ENCODE assay signal across 24 mouse cellular contexts in the genomic region with DNA sequence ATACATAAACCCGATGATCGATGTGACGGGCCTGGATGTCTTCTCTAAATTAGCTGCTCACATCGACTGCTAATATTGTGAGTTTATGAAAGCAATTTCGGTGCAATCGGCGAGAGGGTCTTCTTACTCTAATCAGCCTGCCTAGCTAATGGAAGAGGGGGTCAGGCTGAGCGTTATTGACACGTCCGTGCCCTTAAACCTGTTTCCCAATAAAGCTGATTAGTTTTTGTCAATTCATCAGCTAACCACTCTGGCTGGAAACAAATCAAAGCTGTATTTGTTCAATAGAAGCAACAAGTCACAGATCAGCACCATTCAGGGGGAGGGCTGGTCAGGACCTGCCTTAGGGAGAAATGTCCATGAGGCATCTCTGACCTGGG. TPM values are rescaled to one million over a fixed set of nuclear protein-coding genes. Genes with fewer than 3 reads are reported as not detected.
A peak's percentile ranks its signal among the peaks of the same experiment; 100 is the strongest.
DNase-seq lines count a peak whose midpoint lies in the region; ATAC-seq and TF ChIP-seq lines count a peak whose summit lies in the region.
"Had no signal": no experiment of that assay in that cellular context is flagged by ENCODE, and none has a peak within 500 bp of the region (broad histone marks: within the 10 kb centered on the region; RNA-seq: fewer than 3 reads in every experiment).

No protein-coding gene starts in this region.

- H3K4me2 ChIP-seq in heart, embryonic 12.5 days: peak overlapping the region; percentile 35; the same call in 1 of the 2 replicates
- peak overlapping the region; percentile 18 for H3K4me2 ChIP-seq in intestine, postnatal 0 days (replicated peaks; ENCODE audit: low read depth)
- H3K4me2 ChIP-seq in intestine, embryonic 16.5 days (ENCODE audit: low read depth, low read length): no peak overlapping the region
- H3K4me2 ChIP-seq in limb, embryonic 12.5 days: peak overlapping the region; percentile 31
- H3K4me2 ChIP-seq in stomach, embryonic 16.5 days (ENCODE audit: low read depth, low read length): peak overlapping the region; percentile 39; the same call in 1 of the 2 replicates
- H3K4me2 ChIP-seq: hindbrain, embryonic 14.5 days had no signal

- H3K4me3 ChIP-seq in heart, embryonic 12.5 days: no peak overlapping the region; the same call in 1 of the 2 replicates
- H3K4me3 ChIP-seq in intestine, postnatal 0 days (ENCODE audit: low read depth, low read length): 0 out of 2 replicates have a peak overlapping the region, but pooled peaks have one; percentile 16
- no peak overlapping the region for H3K4me3 ChIP-seq in intestine, embryonic 16.5 days (ENCODE audit: low read length)
- H3K4me3 ChIP-seq in limb, embryonic 12.5 days (replicated peaks): no peak overlapping the region
- H3K4me3 ChIP-seq in stomach, embryonic 16.5 days (replicated peaks; ENCODE audit: low read length): peak overlapping the region; percentile 19
- H3K4me3 ChIP-seq: embryonic facial prominence, embryonic 10.5 days; gastrocnemius, adult 2 months; hindbrain, embryonic 10.5 days had no signal

- intact Hi-C loops in heart, postnatal 10 days (cut with DNase I): no loop called here

- H3K9ac ChIP-seq in heart, embryonic 12.5 days: no peak overlapping the region
- no peak overlapping the region for H3K9ac ChIP-seq in intestine, postnatal 0 days (ENCODE audit: low read depth, low read length)
- no peak overlapping the region for H3K9ac ChIP-seq in intestine, embryonic 16.5 days (ENCODE audit: low read depth, low read length)
- H3K9ac ChIP-seq in limb, embryonic 12.5 days (replicated peaks): no peak overlapping the region
- H3K9ac ChIP-seq in stomach, embryonic 16.5 days (ENCODE audit: low read length): no peak overlapping the region
- H3K9ac ChIP-seq: hindbrain, embryonic 14.5 days had no signal

- DNase-seq in heart, postnatal 10 days: no peak
- DNase-seq in right cerebral cortex, postnatal 36 days (ENCODE audit: low spot score in 2 of 2): no peak
- DNase-seq: cerebellum, adult 11-12 months; cerebellum, adult 9-10 months; cerebellum, postnatal 25 days; gastrocnemius, postnatal 25 days had no signal

- no peaks in the 10 kb centered on the region for H3K36me3 ChIP-seq in heart, embryonic 12.5 days
- H3K36me3 ChIP-seq in intestine, postnatal 0 days (ENCODE audit: control insufficient read depth, insufficient read depth): no peaks in the 10 kb centered on the region
- H3K36me3 ChIP-seq in intestine, embryonic 16.5 days (ENCODE audit: control insufficient read depth, insufficient read depth, low read length): no peaks in the 10 kb centered on the region
- H3K36me3 ChIP-seq in limb, embryonic 12.5 days: no peaks in the 10 kb centered on the region
- H3K36me3 ChIP-seq in stomach, embryonic 16.5 days (ENCODE audit: control insufficient read depth, insufficient read depth, low read length): no peaks in the 10 kb centered on the region
- H3K36me3 ChIP-seq: embryonic facial prominence, embryonic 10.5 days; hindbrain, embryonic 10.5 days had no signal

- H3K27ac ChIP-seq in heart, embryonic 12.5 days (ENCODE audit: poor library complexity, severe bottlenecking): no peak overlapping the region
- no peak overlapping the region for H3K27ac ChIP-seq in intestine, postnatal 0 days (ENCODE audit: low read depth, low read length)
- no peak overlapping the region for H3K27ac ChIP-seq in intestine, embryonic 16.5 days (ENCODE audit: low read length)
- no peak overlapping the region for H3K27ac ChIP-seq in limb, embryonic 12.5 days
- no peak overlapping the region for H3K27ac ChIP-seq in stomach, embryonic 16.5 days (ENCODE audit: low read length)
- H3K27ac ChIP-seq: embryonic facial prominence, embryonic 10.5 days; gastrocnemius, adult 2 months; hindbrain, embryonic 10.5 days; hindbrain, embryonic 14.5 days had no signal

- peaks cover 95% of the 10 kb centered on the region for H3K27me3 ChIP-seq in heart, embryonic 12.5 days (replicated peaks)
- H3K27me3 ChIP-seq in intestine, postnatal 0 days (replicated peaks; ENCODE audit: control insufficient read depth, insufficient read depth, low read length): peaks cover 50% of the 10 kb centered on the region
- H3K27me3 ChIP-seq in intestine, embryonic 16.5 days (replicated peaks; ENCODE audit: control insufficient read depth, insufficient read depth, low read length): peaks cover 55% of the 10 kb centered on the region
- peaks cover 96% of the 10 kb centered on the region for H3K27me3 ChIP-seq in limb, embryonic 12.5 days
- peaks cover 70% of the 10 kb centered on the region for H3K27me3 ChIP-seq in stomach, embryonic 16.5 days (ENCODE audit: control insufficient read depth, insufficient read depth, low read length)
- H3K27me3 ChIP-seq: CH12.LX had no signal

- 5% methylated on average over 10 of the region's 10 CpGs for WGBS in heart, embryonic 12.5 days
- 21% methylated on average over 10 of the region's 10 CpGs for WGBS in intestine, postnatal 0 days
- 8% methylated on average over 10 of the region's 10 CpGs for WGBS in intestine, embryonic 16.5 days
- 4% methylated on average over 10 of the region's 10 CpGs for WGBS in limb, embryonic 12.5 days
- 6% methylated on average over 10 of the region's 10 CpGs for WGBS in stomach, embryonic 16.5 days

- no peaks in the 10 kb centered on the region for H3K9me3 ChIP-seq in heart, embryonic 12.5 days (replicated peaks)
- no peaks in the 10 kb centered on the region for H3K9me3 ChIP-seq in intestine, postnatal 0 days (ENCODE audit: control insufficient read depth)
- H3K9me3 ChIP-seq in intestine, embryonic 16.5 days (ENCODE audit: control insufficient read depth, low read length): no peaks in the 10 kb centered on the region; the same call in 1 of the 2 replicates
- H3K9me3 ChIP-seq in limb, embryonic 12.5 days: no peaks in the 10 kb centered on the region
- no peaks in the 10 kb centered on the region for H3K9me3 ChIP-seq in stomach, embryonic 16.5 days (replicated peaks; ENCODE audit: control insufficient read depth, low read length)
- H3K9me3 ChIP-seq: embryonic facial prominence, embryonic 10.5 days; hindbrain, embryonic 10.5 days had no signal

- no peak for TF ChIP-seq CTCF in intestine, postnatal 0 days (IDR thresholded peaks at IDR 0.05; ENCODE audit: low read depth)

- H3K4me1 ChIP-seq in heart, embryonic 12.5 days (replicated peaks): peaks cover 6% of the 10 kb centered on the region; the same call in 1 of the 2 replicates
- no peaks in the 10 kb centered on the region for H3K4me1 ChIP-seq in intestine, postnatal 0 days (replicated peaks; ENCODE audit: control insufficient read depth, insufficient read depth, low read length)
- H3K4me1 ChIP-seq in intestine, embryonic 16.5 days (ENCODE audit: control insufficient read depth, insufficient read depth, low read length): 0 out of 2 replicates have a peak, but pooled peaks cover 5% of the 10 kb centered on the region
- peaks cover 19% of the 10 kb centered on the region for H3K4me1 ChIP-seq in limb, embryonic 12.5 days (replicated peaks)
- H3K4me1 ChIP-seq in stomach, embryonic 16.5 days (ENCODE audit: control insufficient read depth, insufficient read depth, low read length): peaks cover 6% of the 10 kb centered on the region

- no peak for ATAC-seq in heart, embryonic 12.5 days (ENCODE audit: insufficient number of reproducible peaks, low FRiP score)
- no peak for ATAC-seq in intestine, postnatal 0 days
- no peak for ATAC-seq in intestine, embryonic 16.5 days
- ATAC-seq in limb, embryonic 12.5 days (ENCODE audit: insufficient number of reproducible peaks, insufficient read depth, low FRiP score, low TSS enrichment, low read depth): no peak
- ATAC-seq in stomach, embryonic 16.5 days (ENCODE audit: insufficient read depth, low FRiP score): no peak
- ATAC-seq: activated CD4-positive, CD25-positive, alpha-beta regulatory T cell, adult 4 months; forebrain, embryonic 14.5 days; Patski had no signal

RNA-seq across cellular contexts. Expression of a gene that starts 7.7 kb away (rescaled TPM):
- 0.08 TPM in 1 of 2 replicates, not detected in the other for polyA plus RNA-seq in heart, embryonic 12.5 days (2016; fragmentation: Nextera tagmentation; extraction: Ambion mirVana)
- total RNA-seq in heart, postnatal 10 days (2021): not detected
- 0.65 and 0.78 TPM in 2 replicates for polyA plus RNA-seq in intestine, postnatal 0 days (2015; fragmentation: Nextera tagmentation; extraction: Ambion mirVana)
- 0.22 and 0.81 TPM in 2 replicates for polyA plus RNA-seq in intestine, embryonic 16.5 days (2015; fragmentation: Nextera tagmentation; extraction: Ambion mirVana)
- 0.20 and 0.33 TPM in 2 replicates for polyA plus RNA-seq in limb, embryonic 12.5 days (2016; fragmentation: Nextera tagmentation; extraction: Ambion mirVana)
- 0.75 and 1.1 TPM in 2 replicates for polyA plus RNA-seq in stomach, embryonic 16.5 days (2015; fragmentation: Nextera tagmentation; extraction: Ambion mirVana)
- total RNA-seq: adrenal gland, adult 18-20 months; adrenal gland, postnatal 14 days; gastrocnemius, adult 2 months; gastrocnemius, postnatal 25 days; granulocyte monocyte progenitor cell, adult 5-6 weeks had no signal
- polyA plus RNA-seq: activated CD4-positive, CD25-positive, alpha-beta regulatory T cell, adult 4 months; cortical plate, adult 2 months; embryonic facial prominence, embryonic 10.5 days; forebrain, embryonic 14.5 days; heart, postnatal 0 days; Patski had no signal

RNA-seq across cellular contexts. Expression of a gene that starts 51.5 kb away (rescaled TPM):
- 19.0 and 23.6 TPM in 2 replicates for polyA plus RNA-seq in heart, embryonic 12.5 days (2016; fragmentation: Nextera tagmentation; extraction: Ambion mirVana)
- 10 to 100 TPM; 14.2 to 15.4 TPM for total RNA-seq in heart, postnatal 10 days (2021)
- polyA plus RNA-seq in intestine, postnatal 0 days (2015; fragmentation: Nextera tagmentation; extraction: Ambion mirVana): 14.5 and 16.0 TPM in 2 replicates
- 29.0 and 32.8 TPM in 2 replicates for polyA plus RNA-seq in intestine, embryonic 16.5 days (2015; fragmentation: Nextera tagmentation; extraction: Ambion mirVana)
- 31.7 and 32.5 TPM in 2 replicates for polyA plus RNA-seq in limb, embryonic 12.5 days (2016; fragmentation: Nextera tagmentation; extraction: Ambion mirVana)
- polyA plus RNA-seq in stomach, embryonic 16.5 days (2015; fragmentation: Nextera tagmentation; extraction: Ambion mirVana): 26.5 and 28.5 TPM in 2 replicates

Comparison
In these comparisons a context has a peak if more than half of its experiments do, and no peak if none do; other contexts are left out.
1. H3K4me3 ChIP-seq: peak in intestine, postnatal 0 days (single experiment) and stomach, embryonic 16.5 days (single experiment); none in heart, embryonic 12.5 days (single experiment), intestine, embryonic 16.5 days (single experiment) and limb, embryonic 12.5 days (single experiment).